In the genomic region with DNA sequence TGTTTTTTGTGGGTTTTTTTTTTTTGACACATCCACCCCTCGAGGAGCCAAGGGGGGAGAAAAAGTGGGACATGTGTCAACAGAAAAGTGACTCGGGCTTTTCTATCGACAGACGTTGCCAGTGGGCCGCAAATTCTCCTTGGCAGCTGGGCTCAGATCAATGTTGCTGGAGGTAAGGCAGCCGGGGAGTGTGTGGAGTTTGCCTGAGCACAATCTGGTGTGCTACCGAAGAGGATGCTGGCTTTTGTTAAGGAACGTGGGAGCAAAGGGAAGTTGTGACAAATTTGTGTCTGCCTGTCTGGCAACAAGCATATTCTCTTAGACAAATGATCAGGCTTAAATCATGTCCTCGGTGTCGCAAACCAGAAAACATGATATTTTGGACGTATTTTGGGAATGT, we compare ENCODE assay signal across 18 mouse cellular contexts.
A peak's percentile ranks its signal among the peaks of the same experiment; 100 is the strongest.
DNase-seq lines count a peak whose midpoint lies in the region; ATAC-seq and TF ChIP-seq lines count a peak whose summit lies in the region.
"Had no signal": no experiment of that assay in that cellular context is flagged by ENCODE, and none has a peak within 500 bp of the region (broad histone marks: within the 10 kb centered on the region; RNA-seq: fewer than 3 reads in every experiment).

No protein-coding gene starts in this region.

- 46% methylated on average over 11 of the region's 11 CpGs for WGBS in forebrain, postnatal 0 days
- WGBS in forebrain, embryonic 12.5 days = 77% methylated on average over 11 of the region's 11 CpGs

- DNase-seq in forebrain, postnatal 0 days = peak; percentile 34
- peak; percentile 6 to 53 for DNase-seq in left cerebral cortex, postnatal 25 days (ENCODE audit: low spot score in 2 of 2)
- DNase-seq in left cerebral cortex, adult 11 months (ENCODE audit: low spot score) = no peak
- DNase-seq in layer of hippocampus, adult 8-10 months (ENCODE audit: low spot score in 2 of 2) = peak; percentile 16 to 28
- DNase-seq in right cerebral cortex, postnatal 10 days (ENCODE audit: low spot score in 2 of 2) = peak; percentile 27 to 30
- DNase-seq in kidney, postnatal 14 days = no peak
- DNase-seq: adrenal gland, postnatal 36 days; cerebellum, postnatal 14 days; liver, embryonic 13.5 days; thymus, postnatal 25 days had no signal

- no peaks in the 10 kb centered on the region for H3K36me3 ChIP-seq in forebrain, postnatal 0 days (ENCODE audit: insufficient read depth)
- H3K36me3 ChIP-seq in forebrain, embryonic 12.5 days (replicated peaks) = no peaks in the 10 kb centered on the region
- H3K36me3 ChIP-seq: heart, embryonic 12.5 days; limb, embryonic 12.5 days; liver, embryonic 13.5 days; lung, embryonic 15.5 days; midbrain, embryonic 15.5 days had no signal

- H3K9me3 ChIP-seq in forebrain, postnatal 0 days (ENCODE audit: low read length) = no peaks in the 10 kb centered on the region
- no peaks in the 10 kb centered on the region for H3K9me3 ChIP-seq in forebrain, embryonic 12.5 days
- H3K9me3 ChIP-seq: heart, embryonic 12.5 days; limb, embryonic 12.5 days; liver, embryonic 13.5 days; lung, embryonic 15.5 days; midbrain, embryonic 15.5 days had no signal

- H3K9ac ChIP-seq in forebrain, postnatal 0 days = no peak overlapping the region
- H3K9ac ChIP-seq in forebrain, embryonic 12.5 days = no peak overlapping the region
- H3K9ac ChIP-seq: heart, embryonic 12.5 days; limb, embryonic 12.5 days; liver, embryonic 13.5 days; lung, embryonic 15.5 days; midbrain, embryonic 15.5 days had no signal

- TF ChIP-seq CTCF in forebrain, postnatal 0 days (IDR thresholded peaks at IDR 0.05; ENCODE audit: low read depth) = no peak

- intact Hi-C loops in left cerebral cortex, postnatal 25 days (cut with DNase I) = no loop called here

- no peak overlapping the region for H3K27ac ChIP-seq in forebrain, postnatal 0 days (ENCODE audit: low read depth, low read length)
- no peak overlapping the region for H3K27ac ChIP-seq in forebrain, embryonic 12.5 days
- H3K27ac ChIP-seq: limb, embryonic 12.5 days; liver, embryonic 13.5 days; lung, embryonic 15.5 days; midbrain, embryonic 15.5 days had no signal

- no peak; the same call in 1 of the 2 replicates for ATAC-seq in forebrain, postnatal 0 days
- ATAC-seq in forebrain, embryonic 12.5 days (ENCODE audit: low FRiP score) = no peak
- ATAC-seq in activated CD4-positive, CD25-positive, alpha-beta regulatory T cell, adult 4 months = no peak
- ATAC-seq: midbrain, embryonic 15.5 days; Patski had no signal

- no peaks in the 10 kb centered on the region for H3K27me3 ChIP-seq in forebrain, postnatal 0 days (ENCODE audit: insufficient read depth, low read length)
- no peaks in the 10 kb centered on the region for H3K27me3 ChIP-seq in forebrain, embryonic 12.5 days
- H3K27me3 ChIP-seq: heart, embryonic 12.5 days; limb, embryonic 12.5 days; liver, embryonic 13.5 days; lung, embryonic 15.5 days; midbrain, embryonic 15.5 days had no signal

- no peaks in the 10 kb centered on the region for H3K4me1 ChIP-seq in forebrain, postnatal 0 days (ENCODE audit: insufficient read depth)
- H3K4me1 ChIP-seq in forebrain, embryonic 12.5 days = no peaks in the 10 kb centered on the region
- H3K4me1 ChIP-seq: heart, embryonic 12.5 days; limb, embryonic 12.5 days; liver, embryonic 13.5 days; lung, embryonic 15.5 days; midbrain, embryonic 15.5 days had no signal

- H3K4me3 ChIP-seq in forebrain, postnatal 0 days (ENCODE audit: low read depth, low read length) = no peak overlapping the region
- H3K4me3 ChIP-seq in forebrain, embryonic 12.5 days (replicated peaks) = no peak overlapping the region
- H3K4me3 ChIP-seq: erythroblast, embryonic 14.5 days; heart, embryonic 12.5 days; limb, embryonic 12.5 days; liver, embryonic 13.5 days; lung, embryonic 15.5 days; midbrain, embryonic 15.5 days had no signal

- H3K4me2 ChIP-seq in forebrain, postnatal 0 days (ENCODE audit: low read depth) = no peak overlapping the region
- no peak overlapping the region for H3K4me2 ChIP-seq in forebrain, embryonic 12.5 days
- H3K4me2 ChIP-seq: heart, embryonic 12.5 days; limb, embryonic 12.5 days; liver, embryonic 13.5 days; lung, embryonic 15.5 days; midbrain, embryonic 15.5 days had no signal

Comparison
In these comparisons a context has a peak if more than half of its experiments do, and no peak if none do; other contexts are left out.
1. DNase-seq: peak in forebrain, postnatal 0 days (single experiment), left cerebral cortex, postnatal 25 days (2 of 2), layer of hippocampus, adult 8-10 months (2 of 2) and right cerebral cortex, postnatal 10 days (2 of 2); none in left cerebral cortex, adult 11 months (single experiment) and kidney, postnatal 14 days (single experiment).